Mouse (Mus musculus): ENCODE data around the gene Srgap1.
A peak's percentile ranks its signal among the peaks of the same experiment; 100 is the strongest.

Srgap1 gene

DNA sequence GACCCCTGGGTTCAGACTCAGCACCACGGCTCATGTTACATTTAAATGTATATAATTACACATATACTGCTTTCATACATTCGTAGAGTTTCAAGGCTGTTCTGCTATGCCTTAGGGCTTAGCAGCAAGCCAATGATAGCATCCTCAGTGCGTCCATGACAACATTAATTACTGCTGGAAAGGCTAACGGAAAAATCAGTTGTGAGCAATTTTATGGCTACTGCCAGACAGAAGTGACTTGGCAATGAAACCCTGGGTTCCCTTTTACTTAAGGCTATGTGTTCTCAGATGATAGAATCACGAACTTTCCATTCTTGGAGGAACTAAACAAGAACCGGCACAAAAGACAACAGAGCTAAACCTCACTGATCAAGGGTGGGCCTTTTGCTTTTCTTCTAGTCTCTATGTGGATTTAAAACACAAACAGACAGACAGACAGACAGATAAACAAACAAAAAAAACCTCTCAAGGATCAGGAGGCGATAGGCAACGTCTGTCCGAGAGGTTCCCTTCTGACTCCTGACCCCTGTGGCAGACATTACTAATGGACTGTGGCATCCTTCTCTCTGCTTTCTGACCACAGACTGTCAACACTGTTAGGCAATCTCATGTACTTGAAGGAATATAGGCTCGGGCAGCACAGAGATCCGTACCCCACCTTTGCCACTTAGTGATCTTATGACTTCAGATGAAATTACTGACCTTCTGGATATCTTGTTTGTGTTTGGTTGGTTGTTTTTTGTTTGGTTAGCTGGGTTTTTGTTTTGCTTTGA lies 85.8 kb downstream of the Srgap1 start:
- DNase-seq (ENCODE audit: low spot score), result no peak

DNA sequence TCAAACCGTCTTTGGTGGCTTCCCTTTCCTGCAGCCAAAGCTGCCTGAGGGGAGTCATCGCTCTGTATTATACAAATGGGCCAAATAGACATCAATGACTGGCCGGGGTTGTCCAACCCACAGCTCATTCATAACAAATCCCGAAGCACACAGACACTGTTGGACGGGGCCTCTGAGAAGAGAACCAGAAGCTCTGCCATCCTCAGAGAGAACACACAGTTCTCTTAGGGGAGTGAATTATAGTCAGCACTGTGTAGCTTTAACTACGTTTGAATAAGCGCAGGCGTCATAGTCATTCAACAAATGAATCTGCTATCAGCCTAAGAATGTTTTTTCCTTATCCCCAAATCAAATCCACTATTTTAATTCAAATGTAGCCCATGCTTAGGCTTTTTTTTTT lies 88.4 kb downstream of the Srgap1 start:
- peak; percentile 13 for DNase-seq (ENCODE audit: low spot score)

DNA sequence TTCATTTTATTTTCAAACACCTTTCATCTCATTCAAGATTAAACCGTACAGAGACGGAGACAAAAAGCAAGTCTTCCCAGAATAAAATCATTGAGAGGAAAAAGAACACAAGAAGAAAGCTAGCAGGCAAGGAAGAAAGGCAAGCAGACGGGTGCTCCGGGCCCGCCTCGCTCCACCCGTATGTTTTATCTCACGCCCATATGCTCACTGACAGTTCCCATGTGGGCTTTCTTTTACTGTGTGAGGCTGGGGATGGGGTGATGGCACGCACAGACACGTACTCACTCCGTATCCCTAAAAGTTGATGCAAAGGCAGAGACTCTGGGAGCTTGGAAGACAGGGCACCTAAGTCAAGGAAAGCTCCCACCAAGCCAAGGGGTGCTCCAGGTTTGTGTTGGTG lies 90.6 kb downstream of the Srgap1 start:
- DNase-seq (ENCODE audit: low spot score), result peak; percentile 27

DNA sequence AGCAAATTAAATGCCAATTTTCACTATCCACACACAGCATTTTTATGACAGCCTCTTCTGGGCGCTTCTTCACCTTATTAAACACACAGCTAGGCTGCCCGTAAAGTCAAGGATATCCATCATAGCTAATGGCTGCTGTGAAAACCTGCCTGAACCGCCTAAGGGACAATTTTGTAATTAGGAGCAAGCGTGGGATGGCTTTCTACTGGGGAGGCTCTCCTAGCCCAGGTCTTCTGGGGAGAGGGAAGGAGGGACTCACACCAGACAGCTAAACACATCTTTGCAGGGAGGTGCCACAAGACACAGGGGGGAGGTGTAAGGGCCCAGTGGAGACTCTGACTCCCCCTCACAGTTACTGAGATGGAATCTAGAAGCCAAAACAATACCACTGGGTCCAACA lies 91.4 kb downstream of the Srgap1 start:
- no peak for DNase-seq (ENCODE audit: low spot score)

DNA sequence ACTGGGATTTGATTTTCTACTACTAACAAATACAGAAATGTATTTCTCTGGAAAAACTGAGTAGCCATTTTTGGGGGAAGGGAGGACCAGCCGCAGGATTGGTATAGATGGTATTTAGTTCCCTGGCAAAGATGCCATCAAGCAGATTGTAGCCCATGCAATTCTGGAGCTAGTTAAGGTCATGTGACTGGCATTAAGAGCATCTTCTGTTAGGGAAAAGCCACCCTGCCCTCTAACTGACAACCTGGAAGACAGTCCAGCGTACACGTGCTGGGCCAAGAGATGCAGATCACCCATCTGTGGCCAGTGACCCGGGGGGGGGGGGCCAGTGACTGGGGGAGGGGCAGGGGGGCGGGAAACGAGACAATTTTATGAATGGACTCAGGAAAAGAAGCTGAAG lies 92.2 kb downstream of the Srgap1 start:
- DNase-seq (ENCODE audit: low spot score), result no peak

DNA sequence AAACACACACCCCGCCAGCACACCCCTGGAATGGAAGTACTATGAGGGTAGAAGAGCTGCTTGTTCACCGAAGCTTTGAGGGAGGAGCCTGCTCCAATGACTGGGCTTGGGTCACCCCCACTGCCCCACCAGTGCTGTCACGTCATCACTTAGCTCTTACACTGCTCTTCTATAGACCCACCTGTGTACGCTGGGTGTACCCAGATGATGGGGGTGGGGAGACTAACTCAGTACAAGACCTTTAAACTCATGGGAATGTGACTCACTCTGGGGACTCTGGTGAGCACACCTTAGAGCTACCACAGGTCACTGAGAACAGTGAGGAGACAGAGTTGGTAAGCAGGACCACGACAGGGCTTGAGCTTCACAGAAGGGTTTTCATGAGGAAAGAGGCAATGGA lies 94.1 kb downstream of the Srgap1 start:
- no peak for DNase-seq (ENCODE audit: low spot score)

DNA sequence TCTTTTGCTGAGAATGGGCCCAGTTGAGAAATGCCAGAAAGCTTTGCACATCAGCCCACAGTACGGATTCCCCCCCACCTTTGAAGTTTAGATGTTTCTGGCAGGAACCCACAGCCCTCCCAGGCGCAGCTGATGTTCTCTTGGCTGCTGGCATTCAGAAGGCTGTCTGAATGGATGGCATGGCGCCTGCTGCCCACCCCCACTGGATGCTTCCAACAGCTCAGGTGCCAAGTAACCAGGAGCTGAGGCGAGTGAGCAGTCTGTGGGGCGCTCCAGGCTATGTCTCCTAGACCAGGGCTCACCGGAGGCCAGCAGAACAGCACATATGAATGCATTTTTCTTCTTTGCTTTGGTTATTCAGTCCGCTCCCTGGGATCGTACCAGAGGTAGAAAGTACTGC lies 100.9 kb downstream of the Srgap1 start:
- DNase-seq (ENCODE audit: low spot score), result peak; percentile 39

DNA sequence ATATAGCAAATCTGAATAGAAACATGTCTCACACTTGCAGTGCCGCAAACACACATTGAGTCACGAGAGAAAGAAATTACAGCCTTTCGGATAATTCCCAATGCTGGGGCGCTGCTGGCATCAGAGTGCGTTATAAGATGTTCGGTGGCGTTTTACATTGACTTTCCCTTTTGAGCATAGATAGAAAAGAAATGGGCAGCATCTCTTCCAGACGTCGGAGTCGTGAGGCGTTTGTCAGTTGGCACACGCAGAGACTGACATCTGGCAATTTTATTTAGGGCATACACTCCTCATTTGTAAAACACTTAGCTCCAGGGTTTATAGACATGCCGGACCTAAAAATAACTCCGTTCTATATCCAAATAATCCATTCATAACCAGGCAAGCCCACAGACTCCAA lies 115.2 kb downstream of the Srgap1 start:
- DNase-seq (ENCODE audit: low spot score), result no peak

DNA sequence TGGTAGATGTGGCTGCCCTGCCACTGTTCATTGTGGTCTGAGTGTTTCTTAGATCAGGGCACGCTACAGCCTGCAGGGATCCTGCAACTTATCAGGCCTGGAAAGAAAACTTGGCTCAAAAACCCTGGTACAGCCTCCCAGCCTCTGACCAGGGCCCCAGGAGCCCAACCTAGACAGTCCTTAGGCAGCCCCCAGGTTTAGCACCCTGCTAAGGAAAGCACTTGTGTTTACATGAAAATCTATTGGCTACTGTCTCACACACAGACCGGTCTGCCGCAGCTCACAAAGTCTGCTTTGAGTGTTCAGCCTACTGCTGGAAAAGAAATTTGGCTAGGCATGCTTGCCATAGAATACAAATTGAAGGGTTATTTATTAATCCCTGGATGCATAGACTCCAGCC lies 121.0 kb downstream of the Srgap1 start:
- no peak for DNase-seq (ENCODE audit: low spot score)

DNA sequence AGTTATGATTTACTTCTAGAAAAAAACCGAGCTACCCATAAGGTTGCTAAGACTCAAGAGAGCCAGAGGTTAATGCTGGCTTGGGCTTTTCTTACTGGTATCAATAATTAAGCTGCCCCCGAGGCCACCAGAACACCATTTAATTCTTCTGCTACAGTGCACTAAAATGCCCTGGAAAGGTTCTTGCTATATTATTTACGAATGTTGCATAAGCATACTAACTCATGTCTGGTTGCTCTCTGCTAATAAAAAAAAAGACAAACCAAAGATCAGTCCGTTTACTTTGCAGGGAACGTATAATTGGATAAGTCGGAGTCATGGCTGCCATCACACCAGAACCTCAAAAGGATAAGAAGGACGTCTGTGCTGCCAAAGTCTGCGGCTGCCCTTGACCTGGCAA lies 128.1 kb downstream of the Srgap1 start:
- DNase-seq (ENCODE audit: low spot score), result no peak

DNA sequence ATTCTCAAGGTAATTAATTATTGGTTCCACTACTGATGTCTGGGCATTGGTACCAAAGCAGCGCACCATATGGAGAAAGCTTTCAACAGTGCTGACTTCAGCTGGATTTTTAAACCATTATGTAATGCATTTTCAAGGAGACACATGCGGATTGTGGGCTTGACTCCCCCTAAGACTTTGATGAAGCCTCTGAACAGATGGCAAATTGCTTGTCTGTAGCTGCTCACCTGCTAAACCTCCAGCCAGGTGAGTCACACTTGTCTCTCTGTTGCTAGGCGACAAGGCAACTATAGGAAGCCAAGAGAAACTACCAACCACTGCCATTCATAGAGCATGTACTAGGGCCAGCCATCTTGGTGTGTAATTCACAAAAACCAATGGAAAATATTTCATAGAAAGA lies 128.5 kb downstream of the Srgap1 start:
- DNase-seq (ENCODE audit: low spot score), result no peak

DNA sequence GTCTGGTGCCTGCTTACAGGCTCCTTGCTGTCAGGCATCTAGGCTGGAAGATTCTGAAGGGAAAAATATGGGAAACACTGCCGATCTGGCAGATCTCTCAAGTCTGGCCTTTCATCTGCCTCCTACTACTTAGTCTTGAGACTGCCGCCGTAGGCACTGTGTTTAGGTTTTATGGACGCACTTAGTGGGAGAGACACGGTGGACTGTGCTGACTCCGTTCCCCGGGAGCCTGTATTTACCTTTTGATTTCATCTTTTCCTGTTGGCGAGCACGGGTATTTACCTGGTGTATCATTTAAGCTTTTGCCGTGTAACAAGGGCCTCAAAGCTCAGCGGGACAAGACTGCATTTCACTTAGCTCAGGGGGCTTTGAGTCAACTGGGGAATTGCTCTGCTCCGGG lies 131.6 kb downstream of the Srgap1 start:
- no peak for DNase-seq (ENCODE audit: low spot score)

DNA sequence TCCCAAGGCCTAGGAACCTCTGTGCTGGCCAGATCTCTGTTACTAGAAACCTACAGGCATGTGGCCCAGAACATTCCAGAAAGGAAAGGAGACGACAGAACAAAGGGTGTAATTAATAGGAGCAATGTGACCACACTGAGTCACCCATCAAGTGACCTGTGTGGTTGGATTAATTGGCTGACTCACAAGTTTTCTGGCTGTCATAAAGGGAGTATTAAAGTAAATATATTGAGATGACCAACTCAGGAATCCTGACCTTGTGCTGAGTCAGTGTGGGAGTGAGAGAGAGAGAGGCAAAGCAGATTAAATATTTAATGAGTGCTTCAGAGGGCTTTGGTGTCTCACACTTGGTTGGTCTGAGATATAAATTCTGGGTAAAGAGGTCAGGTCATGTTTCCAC lies 143.0 kb downstream of the Srgap1 start:
- no peak for DNase-seq (ENCODE audit: low spot score)

DNA sequence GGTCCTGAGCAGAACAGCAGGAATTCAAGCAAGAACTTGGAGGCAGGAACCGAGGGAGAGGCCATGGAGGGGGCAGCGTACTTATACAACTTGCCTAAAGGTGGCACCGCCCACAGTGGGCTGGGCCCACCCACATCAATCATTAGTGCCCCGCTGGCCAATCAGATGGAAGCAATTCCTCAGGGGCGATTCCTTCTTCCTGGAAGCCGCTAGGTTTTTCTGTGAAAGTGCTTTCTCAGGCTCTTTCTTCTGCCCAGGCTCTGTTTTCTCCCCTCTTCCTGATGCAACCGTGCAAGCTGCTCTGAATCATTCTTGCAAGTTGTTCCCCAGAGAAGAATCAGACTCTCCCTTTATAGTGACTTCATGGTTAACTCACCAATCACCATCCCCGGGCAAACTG lies 144.5 kb downstream of the Srgap1 start:
- no peak for DNase-seq (ENCODE audit: low spot score)

DNA sequence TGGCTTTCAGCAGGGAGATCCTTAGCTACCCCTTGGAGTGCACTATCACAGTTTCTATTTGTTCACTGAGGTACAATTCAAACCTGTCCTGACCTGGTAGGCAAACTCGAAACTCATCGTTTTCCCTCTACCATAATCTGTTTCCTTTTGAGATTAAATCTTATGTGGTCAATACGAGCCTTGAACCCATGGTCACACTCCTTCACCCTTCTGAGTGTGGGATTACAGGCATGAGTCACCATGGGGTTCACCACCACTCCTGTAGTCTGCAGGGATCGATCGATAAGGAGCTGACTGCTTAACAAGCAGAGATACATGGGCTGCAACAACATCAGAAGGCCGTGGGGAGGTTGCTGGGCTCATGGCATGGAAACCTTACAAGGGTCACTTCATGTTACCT lies 146.3 kb downstream of the Srgap1 start:
- DNase-seq (ENCODE audit: low spot score), result no peak

DNA sequence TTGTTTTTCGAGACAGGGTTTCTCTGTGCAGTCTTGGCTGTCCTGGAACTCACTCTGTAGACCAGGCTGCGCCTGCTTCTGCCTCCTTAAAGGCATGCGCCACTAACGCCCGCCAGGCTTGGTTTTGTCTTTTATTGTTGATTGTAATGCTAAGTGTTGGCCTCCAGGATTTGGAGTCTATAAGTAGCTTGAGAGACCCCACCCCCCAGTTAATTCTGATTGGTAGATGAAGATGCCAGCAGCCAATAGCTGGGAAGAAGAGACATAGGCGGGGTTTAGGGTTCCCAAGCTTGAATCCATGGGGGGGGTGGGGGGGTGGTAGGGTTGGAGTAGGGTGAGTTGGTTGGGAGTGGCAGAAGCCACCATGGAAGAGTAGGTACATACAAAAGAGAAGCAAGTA lies 147.4 kb downstream of the Srgap1 start:
- no peak for DNase-seq (ENCODE audit: low spot score)

DNA sequence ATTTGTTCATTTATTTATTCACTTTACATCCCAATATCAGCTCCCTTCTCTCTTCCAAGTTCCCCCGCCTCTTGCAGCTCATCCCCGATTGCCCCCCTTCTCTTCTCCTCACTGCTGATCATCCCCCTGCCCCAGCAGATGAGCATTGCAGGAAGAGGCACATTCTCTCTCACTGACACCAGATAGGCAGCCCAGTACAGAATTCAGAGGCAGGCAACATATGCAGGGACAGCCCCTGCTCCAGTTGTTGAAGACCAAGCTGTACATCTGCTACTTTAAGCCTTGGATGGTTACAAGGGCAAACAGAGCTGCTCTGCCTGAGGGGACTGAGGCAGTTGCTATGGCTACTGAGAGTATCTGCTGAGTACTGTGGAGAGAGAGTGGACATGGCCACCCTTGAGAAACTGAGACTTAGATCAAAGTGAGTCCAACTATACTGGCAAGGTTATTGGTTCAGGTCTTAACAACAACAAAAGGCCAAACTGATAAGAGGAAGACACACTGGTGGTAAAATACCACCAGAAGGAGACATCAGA lies 149.2 kb downstream of the Srgap1 start:
- no peak for DNase-seq (ENCODE audit: low spot score)

DNA sequence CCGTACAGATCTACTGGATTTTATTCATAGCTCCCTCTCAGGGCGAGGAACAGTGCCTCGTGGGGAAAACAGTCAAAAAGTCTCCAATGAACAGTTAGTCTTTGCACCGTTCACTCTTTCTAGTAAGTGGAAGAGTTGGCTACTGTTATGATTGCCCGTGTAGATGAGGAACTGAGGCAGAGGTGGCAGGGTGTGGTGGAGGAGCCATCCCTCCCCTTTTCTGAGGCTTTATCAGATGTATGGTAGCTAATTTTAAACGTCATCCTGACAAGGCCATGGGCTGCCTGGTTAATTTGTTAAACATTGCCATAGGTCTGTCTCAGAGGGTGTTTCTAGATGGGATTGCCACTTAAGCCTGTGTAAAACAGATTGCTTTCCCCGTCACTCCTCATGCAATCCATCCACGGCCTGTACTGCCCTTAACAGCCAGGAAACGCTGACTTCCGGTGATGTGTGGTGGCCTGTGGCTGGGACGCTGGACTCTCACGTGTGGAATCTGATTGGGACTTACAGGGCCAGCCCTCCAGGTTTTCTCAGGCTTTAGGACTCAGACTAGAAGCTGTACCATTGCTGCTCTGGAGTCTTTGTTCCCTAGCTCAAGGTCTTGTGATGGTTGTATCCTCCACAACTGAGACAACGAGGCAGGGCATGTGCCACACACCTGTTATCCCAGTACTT lies 155.6 kb downstream of the Srgap1 start:
- DNase-seq (ENCODE audit: low spot score), result no peak

DNA sequence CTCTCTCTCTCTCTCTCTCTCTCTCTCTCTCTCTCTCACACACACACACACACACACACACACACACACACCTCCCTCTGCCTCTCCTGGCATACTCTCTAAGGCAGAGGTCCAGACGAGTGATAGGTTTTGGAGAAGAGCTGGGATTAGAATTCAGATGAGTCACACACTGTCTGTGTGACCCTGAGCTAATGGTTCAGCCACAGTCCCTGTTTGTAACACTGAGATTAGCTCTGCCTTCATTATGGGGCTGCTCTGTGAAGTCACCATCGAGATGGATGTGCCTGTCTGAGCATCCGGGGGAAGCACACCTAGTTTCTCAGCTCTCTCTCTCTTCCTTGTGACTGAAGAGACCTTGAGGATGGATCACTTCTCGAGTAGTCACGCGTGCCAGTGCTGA lies 157.1 kb downstream of the Srgap1 start:
- no peak for DNase-seq (ENCODE audit: low spot score)

DNA sequence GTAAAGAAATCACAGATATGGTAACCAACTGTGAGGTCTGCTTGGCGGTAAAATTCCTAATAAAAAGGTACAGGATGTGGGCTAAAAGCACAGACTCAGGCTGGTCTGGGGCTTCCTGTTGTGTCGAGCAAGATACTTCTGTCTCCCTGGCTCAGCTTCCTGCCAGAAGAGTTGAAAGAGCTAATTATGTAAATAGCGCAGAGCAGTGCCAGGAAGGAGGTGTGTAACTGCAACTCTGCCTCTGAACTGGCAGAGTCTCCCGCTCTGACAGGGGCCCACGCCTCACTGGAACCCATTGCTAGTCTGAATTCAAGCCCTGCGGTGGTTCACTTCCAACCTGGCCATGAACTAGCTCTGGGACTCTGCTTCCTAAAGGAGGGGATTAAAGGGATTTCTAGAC lies 160.3 kb downstream of the Srgap1 start:
- DNase-seq (ENCODE audit: low spot score), result no peak

DNA sequence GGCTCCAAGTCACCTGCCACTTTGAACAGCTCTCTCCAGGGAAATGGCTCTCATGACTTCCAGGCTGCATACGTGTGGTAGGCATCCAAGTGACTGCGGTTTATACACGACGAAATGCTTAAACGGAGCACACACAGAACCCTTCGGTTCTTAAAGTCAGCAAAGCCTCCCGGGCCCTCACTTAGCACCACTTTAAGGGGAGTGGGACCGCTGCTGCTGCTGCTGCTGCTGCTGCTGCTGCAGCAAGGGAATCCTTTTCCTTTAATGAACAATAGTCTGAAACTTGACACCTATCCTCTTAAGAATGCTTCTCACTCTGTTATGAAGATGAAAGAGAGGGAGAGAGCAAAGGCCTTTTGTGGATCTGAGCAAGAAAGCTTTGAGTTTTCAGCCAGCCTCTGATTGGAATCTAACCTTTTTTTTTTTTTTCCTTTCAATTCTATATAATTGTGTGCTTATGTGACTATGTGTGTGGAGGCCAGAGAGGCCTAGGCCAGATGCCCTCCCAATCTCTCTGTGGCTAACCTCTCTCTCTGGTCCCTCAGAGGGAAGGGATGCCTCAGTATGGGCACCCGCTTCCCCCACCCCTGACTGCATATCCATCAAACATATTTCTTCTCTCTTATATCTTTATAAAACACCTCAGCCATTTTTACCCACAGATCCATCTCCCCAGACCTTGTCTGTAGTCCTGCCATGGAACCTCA lies 161.4 kb downstream of the Srgap1 start:
- no peak for DNase-seq (ENCODE audit: low spot score)

DNA sequence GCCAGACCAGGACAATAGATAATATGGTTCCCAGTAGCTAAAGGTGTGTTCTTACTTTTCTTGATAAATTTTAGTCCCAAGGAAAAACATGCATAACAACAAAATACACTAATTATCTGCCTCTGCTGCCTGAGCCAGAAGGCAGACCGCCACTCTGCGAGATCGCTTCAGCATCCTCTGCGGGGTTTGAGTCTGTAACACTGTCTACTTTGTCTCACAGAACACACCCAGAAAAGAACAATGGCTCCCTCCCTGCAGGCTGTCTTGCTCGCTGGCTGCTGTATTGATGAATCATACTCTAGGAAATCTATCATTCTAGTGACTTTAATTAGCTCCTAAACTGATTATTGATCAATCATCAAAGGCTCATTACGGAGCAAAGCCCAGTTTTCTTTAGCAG lies 164.7 kb downstream of the Srgap1 start:
- no peak for DNase-seq (ENCODE audit: low spot score)

DNA sequence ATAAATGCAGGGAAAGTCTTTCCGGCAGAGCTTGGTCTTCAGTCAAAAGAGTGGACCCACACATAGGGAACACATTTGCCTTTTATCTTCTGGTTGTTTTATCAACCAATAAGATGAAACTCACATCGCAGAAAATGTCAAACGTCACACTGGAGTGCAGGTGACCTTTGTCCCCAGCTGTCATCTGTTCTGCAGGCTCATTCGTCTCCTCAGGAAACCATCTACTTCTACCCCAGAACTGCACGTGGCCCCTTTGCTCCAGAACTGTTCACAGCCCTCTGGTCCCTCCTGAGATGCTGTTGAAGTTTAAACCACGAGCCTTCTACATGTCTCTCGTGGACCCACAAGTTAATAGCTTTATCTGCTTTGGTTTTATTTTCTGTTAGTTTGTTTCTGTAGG lies 168.3 kb downstream of the Srgap1 start:
- DNase-seq (ENCODE audit: low spot score), result no peak
